Mouse (Mus musculus) kidney, postnatal 0 days (tissue): Measurements from ENCODE around the gene Skida1. TPM values are rescaled to one million over a fixed set of nuclear protein-coding genes. Genes with fewer than 3 reads are reported as not detected.

Experiments
- ATAC-seq: fragments of 200-750 bp; cut with Nextera tagmentation; replicated peaks from 2 replicates; pipeline ENCODE4 v1.8.0; 2017; ENCODE audit warnings: low read depth, moderate number of reproducible peaks, moderate TSS enrichment, moderate library complexity; ENCODE audit not compliant: low FRiP score
- DNase-seq: peaks from one replicate; pipeline ENCODE4 v3.0.0-alpha.2; 2016; ENCODE audit warnings: low spot score
- H3K27ac ChIP-seq: fragments of 300-500 bp; sonication (generic); 2 replicates; pipeline ENCODE4 v1.5.1; 2014; ENCODE audit warnings: mild to moderate bottlenecking
- H3K27me3 ChIP-seq: fragments of 300-500 bp; sonication (generic); 2 replicates; pipeline ENCODE4 v1.6.1; 2014; ENCODE audit warnings: low read length, mixed read lengths; ENCODE audit not compliant: insufficient read depth
- H3K36me3 ChIP-seq: fragments of 300-500 bp; sonication (generic); 2 replicates; pipeline ENCODE4 v1.6.1; 2014; ENCODE audit warnings: low read length, mixed read lengths; ENCODE audit not compliant: insufficient read depth
- H3K4me1 ChIP-seq: fragments of 300-500 bp; sonication (generic); replicated peaks from 2 replicates; pipeline ENCODE4 v1.6.1; 2014; ENCODE audit warnings: antibody characterized with exemption, low read length, mixed read lengths; ENCODE audit not compliant: insufficient read depth
- H3K4me2 ChIP-seq: fragments of 300-500 bp; sonication (generic); 2 replicates; pipeline ENCODE4 v1.6.1; 2014; ENCODE audit warnings: mild to moderate bottlenecking, low read length, moderate library complexity, mixed read lengths
- H3K4me3 ChIP-seq: fragments of 300-500 bp; sonication (generic); replicated peaks from 2 replicates; pipeline ENCODE4 v1.5.1; 2014; ENCODE audit warnings: low read depth, low read length
- H3K9ac ChIP-seq: fragments of 300-500 bp; sonication (generic); 2 replicates; pipeline ENCODE4 v1.6.1; 2014; ENCODE audit warnings: low read depth, low read length
- H3K9me3 ChIP-seq: fragments of 300-500 bp; sonication (generic); replicated peaks from 2 replicates; pipeline ENCODE4 v1.6.1; 2016; ENCODE audit warnings: low read length, inconsistent platforms, mixed read lengths
- CTCF ChIP-seq: IDR thresholded peaks from 2 replicates; pipeline ENCODE4 v1.5.1; 2016; ENCODE audit warnings: antibody characterized with exemption, low read depth, mild to moderate bottlenecking, moderate library complexity
- WGBS: fragments of 180-500 bp; shearing (Covaris S2); extraction: QIAGEN DNeasy Blood & Tissue Kit; methylation state at CpG from one replicate; pipeline ENCODE4 v1.1.7; 2014; 5-methylcytosine and 5-hydroxymethylcytosine counted together
- polyA plus RNA-seq: library from polyadenylated mRNA; unstranded; fragments of >200 nt; fragmentation: Nextera tagmentation; extraction: Ambion mirVana; gene quantifications from 2 replicates; pipeline ENCODE4 v1.2.1, GENCODE M21; 2015

The Skida1 gene
- polyA plus RNA-seq, 1 experiment from 2014 or later = 7.8 TPM

GRCm38 (mm10) chr2:18047646-18048452, 1.0 kb downstream of the Skida1 start:
- Histone ChIP-seq H3K27ac (peak overlapping the region; percentile 99), H3K4me2 (peak overlapping the region; percentile 88), H3K27me3 (no peaks in the 10 kb centered on the region), H3K9me3 (no peaks in the 10 kb centered on the region), H3K9ac (peak overlapping the region; percentile 97), H3K4me1 (peaks cover 12% of the 10 kb centered on the region; the same call in 1 of the 2 replicates), H3K4me3 (peak overlapping the region; percentile 95), H3K36me3 (no peaks in the 10 kb centered on the region)
- DNase-seq (peak; percentile 90), ATAC-seq (peak; percentile 80)
- WGBS = under 1% methylated on average over 61 of the region's 70 CpGs
- TF ChIP-seq CTCF = no peak

GRCm38 (mm10) chr2:18046758-18047645, 1.8 kb downstream of the Skida1 start:
- TF ChIP-seq CTCF = no peak
- 1% methylated on average over 55 of the region's 64 CpGs for WGBS
- Histone ChIP-seq H3K36me3 (no peaks in the 10 kb centered on the region), H3K9me3 (no peaks in the 10 kb centered on the region), H3K4me2 (peak overlapping the region; percentile 88), H3K9ac (peak overlapping the region; percentile 97), H3K27me3 (no peaks in the 10 kb centered on the region), H3K4me1 (peaks cover 16% of the 10 kb centered on the region; the same call in 1 of the 2 replicates), H3K4me3 (peak overlapping the region; percentile 95), H3K27ac (peak overlapping the region; percentile 99)
- peak; percentile 75 for DNase-seq
- peak; percentile 56 for ATAC-seq

GRCm38 (mm10) chr2:18046186-18046585, 2.7 kb downstream of the Skida1 start:
- Histone ChIP-seq H3K4me2 (peak overlapping the region; percentile 88), H3K9me3 (no peaks in the 10 kb centered on the region), H3K4me3 (peak overlapping the region; percentile 95), H3K36me3 (no peaks in the 10 kb centered on the region), H3K4me1 (peaks cover 20% of the 10 kb centered on the region), H3K27ac (peak overlapping the region; percentile 99), H3K9ac (peak overlapping the region; percentile 97), H3K27me3 (no peaks in the 10 kb centered on the region)
- no peak for ATAC-seq
- no peak for TF ChIP-seq CTCF
- no peak for DNase-seq
- 3% methylated on average over 4 of the region's 4 CpGs for WGBS

GRCm38 (mm10) chr2:18045781-18046181, 3.1 kb downstream of the Skida1 start:
- peak overlapping the region; percentile 88 for H3K4me2 ChIP-seq
- DNase-seq = no peak
- WGBS = 20% methylated on average over 6 of the region's 6 CpGs
- H3K9ac ChIP-seq = peak overlapping the region; percentile 97
- ATAC-seq = no peak
- H3K27ac ChIP-seq = peak overlapping the region; percentile 99; the same call in 1 of the 2 replicates
- H3K4me3 ChIP-seq = peak overlapping the region; percentile 95
- TF ChIP-seq CTCF = no peak
- H3K36me3 ChIP-seq = no peaks in the 10 kb centered on the region
- peaks cover 24% of the 10 kb centered on the region for H3K4me1 ChIP-seq
- H3K27me3 ChIP-seq = no peaks in the 10 kb centered on the region
- H3K9me3 ChIP-seq = no peaks in the 10 kb centered on the region

- peaks cover 29% of the 10 kb centered on the region for H3K4me1 ChIP-seq
- H3K36me3 ChIP-seq = no peaks in the 10 kb centered on the region
- DNase-seq (no peak), ATAC-seq (no peak)
- 14% methylated on average over 7 of the region's 7 CpGs for WGBS
- H3K9ac ChIP-seq = peak overlapping the region; percentile 97; the same call in 1 of the 2 replicates
- TF ChIP-seq CTCF = no peak
- H3K4me2 ChIP-seq = peak overlapping the region; percentile 88
- peak overlapping the region; percentile 95 for H3K4me3 ChIP-seq
- no peaks in the 10 kb centered on the region for H3K27me3 ChIP-seq
- 0 out of 2 replicates have a peak overlapping the region, but pooled peaks have one; percentile 99 for H3K27ac ChIP-seq
- H3K9me3 ChIP-seq = no peaks in the 10 kb centered on the region
Measured at GRCm38 (mm10) chr2:18045143-18045780, 3.6 kb downstream of the Skida1 start.
